ENCODE assay signal across 11 mouse cellular contexts in genomic region chr1:135671956-135672355, GRCm38 (mm10). TPM values are rescaled to one million over a fixed set of nuclear protein-coding genes. Genes with fewer than 3 reads are reported as not detected.
DNase-seq lines count a peak whose midpoint lies in the region; ATAC-seq and TF ChIP-seq lines count a peak whose summit lies in the region.
"Had no signal": no experiment of that assay in that cellular context is flagged by ENCODE, and none has a peak within 500 bp of the region (broad histone marks: within the 10 kb centered on the region; RNA-seq: fewer than 3 reads in every experiment).

No protein-coding gene starts in this region.

- peaks cover 90% of the 10 kb centered on the region for H3K79me2 ChIP-seq in C2C12 (ENCODE audit: control insufficient read depth, insufficient read depth)

- H3K9ac ChIP-seq in hindbrain, embryonic 15.5 days: no peak overlapping the region
- no peak overlapping the region for H3K9ac ChIP-seq in hindbrain, embryonic 13.5 days
- H3K9ac ChIP-seq: midbrain, embryonic 12.5 days had no signal

- no peaks in the 10 kb centered on the region for H3K36me3 ChIP-seq in hindbrain, embryonic 15.5 days
- no peaks in the 10 kb centered on the region for H3K36me3 ChIP-seq in hindbrain, embryonic 13.5 days
- peaks cover 4% of the 10 kb centered on the region for H3K36me3 ChIP-seq in C2C12 (ENCODE audit: control insufficient read depth, insufficient read depth)
- H3K36me3 ChIP-seq in forebrain, embryonic 10.5 days (replicated peaks): no peaks in the 10 kb centered on the region
- H3K36me3 ChIP-seq: midbrain, embryonic 12.5 days had no signal

- H3K4me1 ChIP-seq in hindbrain, embryonic 15.5 days (replicated peaks): peaks cover 37% of the 10 kb centered on the region
- peaks cover 62% of the 10 kb centered on the region for H3K4me1 ChIP-seq in hindbrain, embryonic 13.5 days (replicated peaks)
- peaks cover 23% of the 10 kb centered on the region for H3K4me1 ChIP-seq in embryonic fibroblast, embryonic 13.5 days (ENCODE audit: control insufficient read depth, insufficient read depth, low read length)
- H3K4me1 ChIP-seq in forebrain, embryonic 10.5 days: peaks cover 46% of the 10 kb centered on the region

- WGBS in hindbrain, embryonic 15.5 days: 55% methylated on average over 8 of the region's 8 CpGs
- WGBS in hindbrain, embryonic 13.5 days: 64% methylated on average over 8 of the region's 8 CpGs
- 86% methylated on average over 8 of the region's 8 CpGs for whole genome bisulfite sequencing in forebrain, embryonic 10.5 days

- no peak for TF ChIP-seq CTCF in C2C12 (IDR thresholded peaks at IDR 0.05; ENCODE audit: control insufficient read depth, insufficient read depth, insufficient read length)
- no peak for TF ChIP-seq CTCF in embryonic fibroblast, embryonic 13.5 days (IDR thresholded peaks at IDR 0.05; ENCODE audit: borderline replicate concordance, insufficient read depth, low read length)

- H3K4me2 ChIP-seq in hindbrain, embryonic 15.5 days: no peak overlapping the region
- no peak overlapping the region for H3K4me2 ChIP-seq in hindbrain, embryonic 13.5 days
- H3K4me2 ChIP-seq: midbrain, embryonic 12.5 days had no signal

- DNase-seq in kidney, postnatal 25 days: peak; percentile 54 to 60
- DNase-seq in frontal cortex, postnatal 10 days (ENCODE audit: low spot score in 2 of 2): no peak
- no peak for DNase-seq in forebrain, embryonic 10.5 days (ENCODE audit: extremely low spot score, low spot score)
- DNase-seq: adrenal gland, postnatal 25 days; thymus, postnatal 36 days had no signal

- peaks cover 45% of the 10 kb centered on the region for H3K79me3 ChIP-seq in C2C12 (ENCODE audit: low read depth)

- no peak for TF ChIP-seq POLR2A in embryonic fibroblast, embryonic 13.5 days (IDR thresholded peaks at IDR 0.05; ENCODE audit: low read depth, low read length)

- H3K27ac ChIP-seq in hindbrain, embryonic 15.5 days (replicated peaks): 0 out of 2 replicates have a peak overlapping the region, but pooled peaks have one; percentile 5
- no peak overlapping the region for H3K27ac ChIP-seq in hindbrain, embryonic 13.5 days
- peak overlapping the region; percentile 2; the same call in 1 of the 2 replicates for H3K27ac ChIP-seq in embryonic fibroblast, embryonic 13.5 days (ENCODE audit: insufficient read depth, low read length)
- no peak overlapping the region for H3K27ac ChIP-seq in forebrain, embryonic 10.5 days
- H3K27ac ChIP-seq: midbrain, embryonic 12.5 days had no signal

- no peak overlapping the region for H3K4me3 ChIP-seq in hindbrain, embryonic 15.5 days
- no peak overlapping the region for H3K4me3 ChIP-seq in hindbrain, embryonic 13.5 days
- no peak overlapping the region for H3K4me3 ChIP-seq in C2C12 (ENCODE audit: insufficient read depth, poor library complexity, severe bottlenecking)
- no peak overlapping the region for H3K4me3 ChIP-seq in embryonic fibroblast, embryonic 13.5 days (ENCODE audit: insufficient read depth, low read length)
- no peak overlapping the region for H3K4me3 ChIP-seq in forebrain, embryonic 10.5 days
- H3K4me3 ChIP-seq: midbrain, embryonic 12.5 days had no signal

- no peaks in the 10 kb centered on the region for H3K9me3 ChIP-seq in hindbrain, embryonic 15.5 days
- no peaks in the 10 kb centered on the region for H3K9me3 ChIP-seq in hindbrain, embryonic 13.5 days
- H3K9me3 ChIP-seq in forebrain, embryonic 10.5 days: no peaks in the 10 kb centered on the region
- H3K9me3 ChIP-seq: midbrain, embryonic 12.5 days had no signal

- peak overlapping the region; percentile 3 for H3ac ChIP-seq in C2C12 (ENCODE audit: control insufficient read depth, insufficient read length, low read depth)

- no peaks in the 10 kb centered on the region for H3K27me3 ChIP-seq in hindbrain, embryonic 15.5 days
- no peaks in the 10 kb centered on the region for H3K27me3 ChIP-seq in hindbrain, embryonic 13.5 days
- no peaks in the 10 kb centered on the region for H3K27me3 ChIP-seq in C2C12 (ENCODE audit: control insufficient read depth, insufficient read depth, insufficient read length)
- H3K27me3 ChIP-seq in forebrain, embryonic 10.5 days (ENCODE audit: poor library complexity, severe bottlenecking): peaks cover 8% of the 10 kb centered on the region

- ATAC-seq in hindbrain, embryonic 15.5 days (ENCODE audit: low FRiP score, low read depth): no peak
- ATAC-seq in hindbrain, embryonic 13.5 days (ENCODE audit: low FRiP score): no peak
- ATAC-seq in frontal cortex, adult (ENCODE audit: low TSS enrichment): no peak

TF ChIP-seq in C2C12, 6 proteins besides CTCF, POLR2A, EP300 and RAD21:
- TF ChIP-seq MYOG (IDR thresholded peaks at IDR 0.05; ENCODE audit: control insufficient read depth, extremely low read depth, insufficient read length): no peak
TF ChIP-seq in C2C12: peak in this region for 0.

RNA-seq across cellular contexts. Expression of gene Csrp1, which starts 47.9 kb away (rescaled TPM):
- 17.7 and 19.6 TPM in 2 replicates for polyA plus RNA-seq in hindbrain, embryonic 15.5 days (2015; fragmentation: Nextera tagmentation; extraction: Ambion mirVana)
- 22.9 and 25.3 TPM in 2 replicates for polyA plus RNA-seq in hindbrain, embryonic 13.5 days (2015; fragmentation: Nextera tagmentation; extraction: Ambion mirVana)
- polyA plus RNA-seq in C2C12 (2012; fragmentation: generic; extraction: Trizol): 427 TPM
- 453 and 629 TPM in 2 replicates for polyA plus RNA-seq in embryonic fibroblast, embryonic 13.5 days (2011; ENCODE audit: insufficient read length, low read depth, missing spikeins)
- 41.9 and 42.0 TPM in 2 replicates for polyA plus RNA-seq in forebrain, embryonic 10.5 days (2016; fragmentation: Nextera tagmentation; extraction: Ambion mirVana)

Comparison
In these comparisons a context has a peak if more than half of its experiments do, and no peak if none do; other contexts are left out.
1. H3K27ac ChIP-seq: peak in hindbrain, embryonic 15.5 days (single experiment) and embryonic fibroblast, embryonic 13.5 days (single experiment); none in hindbrain, embryonic 13.5 days (single experiment) and forebrain, embryonic 10.5 days (single experiment).
2. DNase-seq: peak in kidney, postnatal 25 days (2 of 2); none in frontal cortex, postnatal 10 days (0 of 2) and forebrain, embryonic 10.5 days (single experiment).